Mouse (Mus musculus) MEL (cell line): ENCODE measurements at regions not wholly inside any gene's neighbourhood (a gene's known extent, or its start where the extent isn't known, plus 50 kb on each side); places are given as distances from the start of the nearest gene placed in this dataset.

Source experiments
- DNase-seq: peaks from one replicate; pipeline ENCODE4 v3.0.0; 2011; ENCODE audit warnings: low read depth, low spot score
- H3K27ac ChIP-seq: 2 replicates; pipeline ENCODE4 v1.5.1; 2012; ENCODE audit warnings: low read depth, mild to moderate bottlenecking, control low read depth, low read length, moderate library complexity; ENCODE audit not compliant: control insufficient read depth
- H3K27me3 ChIP-seq, 2 experiments: fragments of 150-350 bp in 1 of 2; sonication (generic) in 1 of 2; 2 replicates each; pipeline ENCODE4 v1.6.1; 2012; ENCODE audit warnings: low read length in 2 of 2, mild to moderate bottlenecking in 2 of 2, improper control_type of control experiment in 1 of 2, moderate library complexity in 1 of 2; ENCODE audit not compliant: insufficient read depth in 2 of 2, control insufficient read depth in 1 of 2
- H3K36me3 ChIP-seq, 2 experiments: 2 replicates each; pipeline ENCODE4 v1.6.1; 2012 to 2014; ENCODE audit warnings: low read length in 2 of 2, improper control_type of control experiment in 1 of 2, inconsistent platforms in 1 of 2, mild to moderate bottlenecking in 1 of 2; ENCODE audit not compliant: insufficient read depth in 2 of 2, control insufficient read depth in 1 of 2
- H3K4me1 ChIP-seq, 2 experiments: fragments of 150-350 bp in 1 of 2; sonication (generic) in 1 of 2; 2 replicates each; pipeline ENCODE4 v1.6.1; 2012; ENCODE audit warnings: low read length in 2 of 2, improper control_type of control experiment in 1 of 2, mild to moderate bottlenecking in 1 of 2; ENCODE audit not compliant: insufficient read depth in 2 of 2, control insufficient read depth in 1 of 2
- H3K4me3 ChIP-seq, 2 experiments: fragments of 150-350 bp in 1 of 2; sonication (generic) in 1 of 2; 2 replicates each; pipeline ENCODE4 v1.5.1; 2012; ENCODE audit warnings: low read depth in 2 of 2, low read length in 2 of 2, mild to moderate bottlenecking in 2 of 2, moderate library complexity in 2 of 2, control low read depth in 1 of 2, improper control_type of control experiment in 1 of 2; ENCODE audit not compliant: control insufficient read depth in 1 of 2, insufficient read depth in 1 of 2
- H3K79me2 ChIP-seq: 2 replicates; pipeline ENCODE4 v1.6.1; 2012; ENCODE audit warnings: mild to moderate bottlenecking, low read length, moderate library complexity; ENCODE audit not compliant: control insufficient read depth, poor library complexity, insufficient read depth
- H3K9ac ChIP-seq: 2 replicates; pipeline ENCODE4 v1.6.1; 2012; ENCODE audit warnings: low read depth, mild to moderate bottlenecking, control low read depth, low read length, moderate library complexity; ENCODE audit not compliant: control insufficient read depth, poor library complexity, severe bottlenecking
- H3K9me3 ChIP-seq: fragments of 150-350 bp; sonication (generic); replicated peaks from 2 replicates; pipeline ENCODE4 v1.6.1; 2012; ENCODE audit warnings: mild to moderate bottlenecking, low read length, improper control_type of control experiment, moderate library complexity; ENCODE audit not compliant: insufficient read depth
- BHLHE40 ChIP-seq: IDR thresholded peaks from 2 replicates; pipeline ENCODE4 v1.6.1; 2012; ENCODE audit warnings: low read depth, mild to moderate bottlenecking, inconsistent platforms, low read length, improper control_type of control experiment, borderline replicate concordance
- CHD1 ChIP-seq: IDR thresholded peaks from 2 replicates; pipeline ENCODE4 v1.6.1; 2012; ENCODE audit warnings: low read depth, mild to moderate bottlenecking, inconsistent platforms, low read length, improper control_type of control experiment
- CTCF ChIP-seq, 3 experiments: IDR thresholded peaks in 2 of 3; conservative IDR thresholded peaks in 1 of 3; 2 replicates each; pipeline ENCODE4 v1.5.1; 2011 to 2012; ENCODE audit warnings: low read length in 3 of 3, low read depth in 2 of 3, mild to moderate bottlenecking in 2 of 3, improper control_type of control experiment in 1 of 3, inconsistent platforms in 1 of 3, mixed read lengths in 1 of 3, moderate library complexity in 1 of 3; ENCODE audit not compliant: control insufficient read depth in 1 of 3, insufficient read depth in 1 of 3, poor library complexity in 1 of 3, severe bottlenecking in 1 of 3
- E2F4 ChIP-seq: IDR thresholded peaks from 2 replicates; pipeline ENCODE4 v1.6.1; 2011; ENCODE audit warnings: low read depth, low read length, improper control_type of control experiment, borderline replicate concordance
- ELF1 ChIP-seq: IDR thresholded peaks from 2 replicates; pipeline ENCODE4 v1.6.1; 2014; ENCODE audit warnings: low read depth, mild to moderate bottlenecking, inconsistent platforms, low read length, improper control_type of control experiment, moderate library complexity
- ETS1 ChIP-seq: IDR thresholded peaks from 2 replicates; pipeline ENCODE4 v1.6.1; 2012; ENCODE audit warnings: low read depth, mild to moderate bottlenecking, inconsistent platforms, low read length, improper control_type of control experiment, moderate library complexity
- GATA1 ChIP-seq: IDR thresholded peaks from 2 replicates; pipeline ENCODE4 v1.6.1; 2011; ENCODE audit warnings: low read depth, low read length, improper control_type of control experiment
- HCFC1 ChIP-seq: IDR thresholded peaks from 2 replicates; pipeline ENCODE4 v1.6.1; 2012; ENCODE audit warnings: low read depth, mild to moderate bottlenecking, inconsistent platforms, low read length, improper control_type of control experiment, moderate library complexity
- JUND ChIP-seq: IDR thresholded peaks from 2 replicates; pipeline ENCODE4 v1.6.1; 2011; ENCODE audit warnings: low read depth, mild to moderate bottlenecking, improper control_type of control experiment, low read length
- KAT2A ChIP-seq: conservative IDR thresholded peaks from 2 replicates; pipeline ENCODE4 v1.6.1; 2012; ENCODE audit warnings: low read depth, low read length, improper control_type of control experiment, inconsistent platforms
- MAX ChIP-seq: IDR thresholded peaks from 2 replicates; pipeline ENCODE4 v1.6.1; 2011; ENCODE audit warnings: low read length, improper control_type of control experiment
- MAZ ChIP-seq: IDR thresholded peaks from 2 replicates; pipeline ENCODE4 v1.6.1; 2012; ENCODE audit warnings: low read depth, mild to moderate bottlenecking, inconsistent platforms, low read length, improper control_type of control experiment
- MYC ChIP-seq: IDR thresholded peaks from 2 replicates; pipeline ENCODE4 v1.6.1; 2011; ENCODE audit warnings: low read depth, mild to moderate bottlenecking, low read length, improper control_type of control experiment, moderate library complexity
- NELFE ChIP-seq: IDR thresholded peaks from 2 replicates; pipeline ENCODE4 v1.6.1; 2011; ENCODE audit warnings: low read depth, low read length, improper control_type of control experiment
- RCOR1 ChIP-seq: IDR thresholded peaks from 2 replicates; pipeline ENCODE4 v1.6.1; 2012; ENCODE audit warnings: low read depth, mild to moderate bottlenecking, inconsistent platforms, low read length, improper control_type of control experiment
- TBP ChIP-seq: IDR thresholded peaks from 2 replicates; pipeline ENCODE4 v1.8.0; 2011; ENCODE audit warnings: low read depth, low read length, improper control_type of control experiment
- UBTF ChIP-seq: IDR thresholded peaks from 2 replicates; pipeline ENCODE4 v1.6.1; 2012; ENCODE audit warnings: low read depth, mild to moderate bottlenecking, inconsistent platforms, low read length, improper control_type of control experiment, moderate library complexity, borderline replicate concordance; ENCODE audit not compliant: insufficient read depth
- USF1 ChIP-seq: IDR thresholded peaks from 2 replicates; pipeline ENCODE4 v1.6.1; 2014; ENCODE audit warnings: low read depth, mild to moderate bottlenecking, inconsistent platforms, low read length, improper control_type of control experiment, moderate library complexity
- USF2 ChIP-seq, 2 experiments: IDR thresholded peaks; 2 replicates each; pipeline ENCODE4 v1.6.1; 2011 to 2012; ENCODE audit warnings: improper control_type of control experiment in 2 of 2, low read length in 2 of 2, borderline replicate concordance in 1 of 2, inconsistent platforms in 1 of 2, low read depth in 1 of 2, mild to moderate bottlenecking in 1 of 2; ENCODE audit not compliant: insufficient read depth in 1 of 2
- ZC3H11A ChIP-seq: IDR thresholded peaks from 2 replicates; pipeline ENCODE4 v1.6.1; 2012; ENCODE audit warnings: low read depth, mild to moderate bottlenecking, inconsistent platforms, low read length, improper control_type of control experiment
- ZNF384 ChIP-seq: IDR thresholded peaks from 2 replicates; pipeline ENCODE4 v1.6.1; 2012; ENCODE audit warnings: low read depth, mild to moderate bottlenecking, inconsistent platforms, low read length, improper control_type of control experiment

- Histone ChIP-seq H3K4me1 (no peaks in the 10 kb centered on the region), H3K36me3 (no peaks in the 10 kb centered on the region), H3K27me3 (peaks cover 11 to 23% of the 10 kb centered on the region in 2 experiments), H3K27ac (no peak overlapping the region), H3K79me2 (no peaks in the 10 kb centered on the region), H3K9me3 (no peaks in the 10 kb centered on the region), H3K4me3 (no peak overlapping the region), H3K9ac (no peak overlapping the region)
- TF ChIP-seq NELFE (no peak), E2F4 (no peak), CTCF (IDR thresholded peaks at IDR 0.05 in 2 of 3, conservative IDR thresholded peaks at IDR 0.05 in 1 of 3; ENCODE audit: control insufficient read depth in 1 of 3, insufficient read depth in 1 of 3, low read depth in 2 of 3, low read length in 3 of 3, poor library complexity in 1 of 3, severe bottlenecking in 1 of 3) (no peak)
- DNase-seq, result no peak
These were observed 76.2 kb upstream of the Hes1 start for GRCm38 (mm10) chr16:29987999-29988398.

- Histone ChIP-seq H3K27me3 (peaks cover 8 to 19% of the 10 kb centered on the region in 2 experiments), H3K27ac (no peak overlapping the region), H3K79me2 (no peaks in the 10 kb centered on the region), H3K36me3 (no peaks in the 10 kb centered on the region), H3K9me3 (no peaks in the 10 kb centered on the region), H3K4me3 (no peak overlapping the region), H3K4me1 (no peaks in the 10 kb centered on the region), H3K9ac (no peak overlapping the region)
- TF ChIP-seq ELF1, result no peak
- TF ChIP-seq MYC, result no peak
- no peak for TF ChIP-seq CHD1
- no peak for TF ChIP-seq TBP
- TF ChIP-seq UBTF, result no peak
- TF ChIP-seq ZC3H11A, result no peak
- no peak for TF ChIP-seq MAZ
- no peak for TF ChIP-seq GATA1
- TF ChIP-seq NELFE, result no peak
- TF ChIP-seq MAX, result no peak
- TF ChIP-seq USF1, result no peak
- TF ChIP-seq USF2 (IDR thresholded peaks at IDR 0.05; ENCODE audit: borderline replicate concordance in 1 of 2, insufficient read depth in 1 of 2, low read depth in 1 of 2, low read length in 2 of 2), result no peak
- TF ChIP-seq HCFC1, result no peak
- TF ChIP-seq KAT2A, result no peak
- TF ChIP-seq BHLHE40, result no peak
- no peak for TF ChIP-seq RCOR1
- TF ChIP-seq ZNF384, result no peak
- TF ChIP-seq JUND, result no peak
- TF ChIP-seq ETS1, result no peak
- no peak for DNase-seq
These were observed 74.9 kb upstream of the Hes1 start for GRCm38 (mm10) chr16:29989308-29989707.
